Mouse (Mus musculus) midbrain, embryonic 15.5 days (tissue): Measurements from ENCODE around the gene Ralbp1. TPM values are rescaled to one million over a fixed set of nuclear protein-coding genes. Genes with fewer than 3 reads are reported as not detected.

Source experiments
- ATAC-seq: fragments of 200-750 bp; cut with Nextera tagmentation; replicated peaks from 2 replicates; pipeline ENCODE4 v1.8.0; 2017; ENCODE audit warnings: moderate TSS enrichment
- H3K27ac ChIP-seq: fragments of 300-500 bp; sonication (generic); 2 replicates; pipeline ENCODE4 v1.5.1; 2015; ENCODE audit warnings: mild to moderate bottlenecking, inconsistent platforms
- H3K27me3 ChIP-seq: fragments of 300-500 bp; sonication (generic); replicated peaks from 2 replicates; pipeline ENCODE4 v1.6.1; 2015; ENCODE audit warnings: inconsistent platforms
- H3K36me3 ChIP-seq: fragments of 300-500 bp; sonication (generic); replicated peaks from 2 replicates; pipeline ENCODE4 v1.6.1; 2015; ENCODE audit warnings: inconsistent platforms
- H3K4me1 ChIP-seq: fragments of 300-500 bp; sonication (generic); 2 replicates; pipeline ENCODE4 v1.6.1; 2015; ENCODE audit warnings: inconsistent platforms
- H3K4me2 ChIP-seq: fragments of 300-500 bp; sonication (generic); 2 replicates; pipeline ENCODE4 v1.6.1; 2015; ENCODE audit warnings: inconsistent platforms, mild to moderate bottlenecking, moderate library complexity
- H3K4me3 ChIP-seq: fragments of 300-500 bp; sonication (generic); 2 replicates; pipeline ENCODE4 v1.5.1; 2015; ENCODE audit warnings: mild to moderate bottlenecking, inconsistent platforms
- H3K9ac ChIP-seq: fragments of 300-500 bp; sonication (generic); 2 replicates; pipeline ENCODE4 v1.6.1; 2015; ENCODE audit warnings: mild to moderate bottlenecking, inconsistent platforms
- H3K9me3 ChIP-seq: fragments of 300-500 bp; sonication (generic); 2 replicates; pipeline ENCODE4 v1.6.1; 2016; ENCODE audit warnings: inconsistent platforms
- WGBS: fragments of 180-500 bp; shearing (Covaris S2); methylation state at CpG from one replicate; pipeline ENCODE4 v1.1.7; 2015; ENCODE audit warnings: mixed read lengths; 5-methylcytosine and 5-hydroxymethylcytosine counted together
- polyA plus RNA-seq: library from polyadenylated mRNA; unstranded; fragments of >200 nt; fragmentation: Nextera tagmentation; extraction: Ambion mirVana; gene quantifications from 2 replicates; pipeline ENCODE4 v1.2.1, GENCODE M21; 2015

Ralbp1 gene
- polyA plus RNA-seq, 1 experiment from 2014 or later = 57.6 TPM

- WGBS = 93% methylated on average over 2 of the region's 2 CpGs
- no peaks in the 10 kb centered on the region for H3K36me3 ChIP-seq
- no peaks in the 10 kb centered on the region for H3K27me3 ChIP-seq
- no peak overlapping the region for H3K27ac ChIP-seq
- no peak overlapping the region for H3K4me3 ChIP-seq
- no peaks in the 10 kb centered on the region for H3K9me3 ChIP-seq
- no peaks in the 10 kb centered on the region for H3K4me1 ChIP-seq
- no peak for ATAC-seq
- H3K4me2 ChIP-seq = no peak overlapping the region
- no peak overlapping the region for H3K9ac ChIP-seq
These were observed 26.6 kb upstream of the Ralbp1 start for GRCm38 (mm10) chr17:65912202-65912601.

GRCm38 (mm10) chr17:65911285-65912069 is 25.9 kb upstream of the Ralbp1 start:
- Histone ChIP-seq H3K4me3 (no peak overlapping the region), H3K27ac (no peak overlapping the region), H3K27me3 (no peaks in the 10 kb centered on the region), H3K9me3 (no peaks in the 10 kb centered on the region), H3K36me3 (no peaks in the 10 kb centered on the region), H3K4me2 (no peak overlapping the region), H3K4me1 (no peaks in the 10 kb centered on the region), H3K9ac (no peak overlapping the region)
- ATAC-seq = no peak
- WGBS = 86% methylated on average over 15 of the region's 15 CpGs

DNA sequence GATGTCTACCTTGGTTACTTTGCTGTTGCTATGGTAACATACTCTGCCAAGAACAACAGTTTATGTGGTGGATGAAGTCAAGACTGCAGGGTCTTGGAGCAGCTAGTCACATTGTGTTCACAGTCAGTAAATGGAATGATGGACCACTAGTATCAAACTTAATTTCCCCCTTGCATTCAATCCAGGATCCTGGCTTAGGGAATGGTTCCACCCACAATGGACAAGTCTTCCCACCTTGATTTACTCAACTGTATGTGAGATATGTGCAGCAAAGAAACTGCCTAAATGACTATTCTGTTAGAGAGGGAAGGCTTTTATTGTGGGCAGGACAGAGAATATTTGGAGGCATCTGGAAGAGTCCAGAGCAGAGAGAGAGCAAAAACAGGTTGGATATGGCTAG is 22.7 kb upstream of the Ralbp1 start:
- Histone ChIP-seq H3K9ac (no peak overlapping the region), H3K4me3 (no peak overlapping the region), H3K27me3 (no peaks in the 10 kb centered on the region), H3K9me3 (no peaks in the 10 kb centered on the region), H3K4me1 (no peaks in the 10 kb centered on the region), H3K36me3 (no peaks in the 10 kb centered on the region), H3K4me2 (no peak overlapping the region), H3K27ac (no peak overlapping the region)
- ATAC-seq = no peak

DNA sequence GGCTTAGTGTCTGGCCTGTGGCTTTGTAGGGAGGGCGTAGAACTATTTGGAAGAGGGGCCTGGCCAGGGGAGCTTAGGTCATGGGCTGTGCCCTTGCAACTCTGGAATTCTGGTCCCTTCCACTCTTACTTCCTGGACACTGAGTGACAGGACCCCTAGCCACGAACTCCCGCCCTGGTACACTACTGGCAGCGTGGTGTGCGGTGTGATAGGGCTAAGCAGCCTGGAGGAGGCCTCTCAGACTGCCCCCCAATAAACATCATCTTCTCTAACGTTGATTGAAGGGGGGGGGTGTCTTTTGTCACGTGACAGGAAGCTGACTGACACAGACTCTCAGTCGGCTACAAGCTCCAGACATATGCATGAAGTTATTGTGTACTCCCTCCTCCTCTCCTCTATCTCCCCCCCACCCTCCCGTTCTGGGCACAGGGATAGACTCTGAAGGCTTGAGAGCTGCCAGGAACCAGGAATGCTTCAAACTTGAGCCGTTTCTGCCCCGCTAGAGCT is 21.4 kb upstream of the Ralbp1 start:
- WGBS = 66% methylated on average over 11 of the region's 11 CpGs
- Histone ChIP-seq H3K36me3 (no peaks in the 10 kb centered on the region), H3K4me1 (no peaks in the 10 kb centered on the region), H3K27me3 (no peaks in the 10 kb centered on the region), H3K9ac (no peak overlapping the region), H3K9me3 (no peaks in the 10 kb centered on the region), H3K27ac (no peak overlapping the region), H3K4me3 (no peak overlapping the region), H3K4me2 (no peak overlapping the region)
- no peak for ATAC-seq

DNA sequence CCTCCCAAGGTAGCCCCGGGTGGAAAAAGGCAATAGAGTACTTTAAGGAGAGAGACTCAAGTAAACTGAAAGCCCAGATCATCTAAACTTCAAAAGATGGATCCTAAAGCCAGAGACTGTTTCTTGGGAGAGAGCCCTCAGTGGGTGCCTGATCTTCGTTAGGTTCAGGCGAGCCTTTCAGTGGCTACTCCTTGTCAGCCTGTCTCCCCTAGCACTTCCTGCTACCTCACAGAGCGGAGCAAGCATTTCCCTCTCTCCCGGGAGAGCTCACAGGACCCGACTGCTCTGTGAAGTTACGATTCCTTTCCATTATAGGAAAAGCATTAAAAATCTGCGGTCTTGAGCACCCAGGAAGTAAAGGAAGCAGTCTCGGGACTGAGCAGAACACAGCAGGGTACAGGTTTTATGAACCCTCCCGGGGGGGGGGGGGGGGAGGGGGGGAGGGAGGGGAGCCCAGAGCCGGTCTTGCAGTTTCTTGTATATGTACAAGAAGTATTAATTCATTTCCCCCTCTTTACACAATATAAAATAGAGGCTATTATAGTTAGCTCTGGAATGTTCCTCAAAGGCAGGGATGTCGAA is 20.8 kb upstream of the Ralbp1 start:
- H3K9ac ChIP-seq = no peak overlapping the region
- WGBS = 40% methylated on average over 12 of the region's 12 CpGs

GRCm38 (mm10) chr17:65905241-65905640 is 19.6 kb upstream of the Ralbp1 start:
- Histone ChIP-seq H3K4me2 (peak overlapping the region; percentile 21; the same call in 1 of the 2 replicates), H3K27ac (no peak overlapping the region), H3K4me1 (no peaks in the 10 kb centered on the region), H3K4me3 (no peak overlapping the region), H3K36me3 (no peaks in the 10 kb centered on the region), H3K9ac (no peak overlapping the region), H3K27me3 (no peaks in the 10 kb centered on the region), H3K9me3 (no peaks in the 10 kb centered on the region)
- WGBS = 53% methylated on average over 14 of the region's 14 CpGs
- no peak for ATAC-seq

More for the DNA sequence above, 20.8 kb upstream of the Ralbp1 start:
- no peaks in the 10 kb centered on the region for H3K9me3 ChIP-seq
- H3K36me3 ChIP-seq = no peaks in the 10 kb centered on the region
- H3K4me3 ChIP-seq = no peak overlapping the region
- H3K4me2 ChIP-seq = no peak overlapping the region
- H3K27ac ChIP-seq = no peak overlapping the region
- no peak for ATAC-seq
- H3K27me3 ChIP-seq = no peaks in the 10 kb centered on the region
- no peaks in the 10 kb centered on the region for H3K4me1 ChIP-seq

DNA sequence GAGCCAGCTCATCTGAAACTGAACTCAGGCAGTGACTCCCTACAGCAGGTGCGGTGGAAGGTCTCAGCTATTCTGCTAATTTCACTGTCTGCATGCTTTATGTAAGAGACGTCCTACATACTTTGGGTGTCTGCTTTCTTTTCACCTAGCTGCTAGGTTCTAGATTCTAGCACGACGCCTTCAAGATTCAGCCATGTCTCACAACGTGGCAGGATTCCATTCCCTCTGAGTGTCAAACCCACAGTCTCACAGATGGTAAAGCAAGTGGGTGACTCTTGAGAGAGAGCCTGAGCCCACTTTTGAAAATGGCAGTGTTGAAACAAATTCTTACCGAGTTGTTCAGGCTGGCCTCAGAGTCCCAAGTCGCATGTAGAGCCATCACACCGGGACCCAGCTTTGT is 18.2 kb upstream of the Ralbp1 start:
- Histone ChIP-seq H3K4me1 (no peaks in the 10 kb centered on the region), H3K27me3 (no peaks in the 10 kb centered on the region), H3K9me3 (no peaks in the 10 kb centered on the region), H3K27ac (no peak overlapping the region), H3K4me2 (no peak overlapping the region), H3K9ac (no peak overlapping the region), H3K36me3 (no peaks in the 10 kb centered on the region), H3K4me3 (no peak overlapping the region)
- no peak for ATAC-seq
- WGBS = 94% methylated on average over 8 of the region's 8 CpGs

DNA sequence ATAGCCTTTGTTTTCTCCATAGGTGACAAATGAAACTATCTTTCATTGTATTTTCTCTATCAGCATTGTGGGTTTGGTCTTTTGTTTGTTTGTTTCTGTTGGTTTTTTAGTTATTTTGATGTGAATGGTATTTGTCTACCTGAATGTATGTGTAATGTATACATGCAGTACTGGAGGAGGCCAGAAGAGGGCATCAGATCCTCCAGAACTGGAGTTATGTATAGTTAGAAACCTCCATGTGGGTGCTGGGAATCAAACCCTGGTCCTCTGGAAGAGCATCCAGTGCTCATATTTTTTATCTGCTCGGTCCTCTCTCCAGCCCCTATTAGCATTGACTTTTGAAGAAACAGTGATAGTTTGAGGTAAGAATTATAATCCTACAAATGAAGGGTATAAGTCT is 17.4 kb upstream of the Ralbp1 start:
- 97% methylated on average over 1 of the region's 1 CpGs for WGBS
- Histone ChIP-seq H3K27ac (no peak overlapping the region), H3K36me3 (no peaks in the 10 kb centered on the region), H3K9ac (no peak overlapping the region), H3K4me2 (no peak overlapping the region), H3K4me3 (no peak overlapping the region), H3K9me3 (no peaks in the 10 kb centered on the region), H3K27me3 (no peaks in the 10 kb centered on the region), H3K4me1 (no peaks in the 10 kb centered on the region)
- no peak for ATAC-seq

GRCm38 (mm10) chr17:65902281-65902680 is 16.7 kb upstream of the Ralbp1 start:
- no peaks in the 10 kb centered on the region for H3K4me1 ChIP-seq
- ATAC-seq = no peak
- no peak overlapping the region for H3K4me2 ChIP-seq
- H3K9me3 ChIP-seq = no peaks in the 10 kb centered on the region
- H3K27me3 ChIP-seq = no peaks in the 10 kb centered on the region
- H3K36me3 ChIP-seq = no peaks in the 10 kb centered on the region
- H3K27ac ChIP-seq = no peak overlapping the region
- WGBS = 87% methylated on average over 6 of the region's 6 CpGs
- H3K4me3 ChIP-seq = no peak overlapping the region
- H3K9ac ChIP-seq = no peak overlapping the region

GRCm38 (mm10) chr17:65896016-65896415 is 10.4 kb upstream of the Ralbp1 start:
- Histone ChIP-seq H3K27me3 (no peaks in the 10 kb centered on the region), H3K4me2 (no peak overlapping the region), H3K9me3 (no peaks in the 10 kb centered on the region), H3K4me1 (no peaks in the 10 kb centered on the region), H3K4me3 (no peak overlapping the region), H3K9ac (no peak overlapping the region), H3K36me3 (no peaks in the 10 kb centered on the region), H3K27ac (no peak overlapping the region)
- 72% methylated on average over 3 of the region's 3 CpGs for WGBS
- ATAC-seq = no peak

- H3K27me3 ChIP-seq = no peaks in the 10 kb centered on the region
- no peak for ATAC-seq
- no peak overlapping the region for H3K9ac ChIP-seq
- peaks cover 15% of the 10 kb centered on the region for H3K4me1 ChIP-seq
- 84% methylated on average over 5 of the region's 5 CpGs for WGBS
- no peak overlapping the region for H3K4me3 ChIP-seq
- no peak overlapping the region for H3K4me2 ChIP-seq
- no peak overlapping the region for H3K27ac ChIP-seq
- no peaks in the 10 kb centered on the region for H3K36me3 ChIP-seq
- no peaks in the 10 kb centered on the region for H3K9me3 ChIP-seq
These were observed 3.9 kb upstream of the Ralbp1 start for GRCm38 (mm10) chr17:65889476-65889875.

GRCm38 (mm10) chr17:65886571-65886970 is 973 bp upstream of the Ralbp1 start:
- peak overlapping the region; percentile 74 for H3K4me2 ChIP-seq
- ATAC-seq = no peak
- peak overlapping the region; percentile 72 for H3K4me3 ChIP-seq
- peaks cover 38% of the 10 kb centered on the region for H3K4me1 ChIP-seq
- peak overlapping the region; percentile 92 for H3K27ac ChIP-seq
- no peaks in the 10 kb centered on the region for H3K27me3 ChIP-seq
- no peaks in the 10 kb centered on the region for H3K36me3 ChIP-seq
- peak overlapping the region; percentile 51; the same call in 1 of the 2 replicates for H3K9ac ChIP-seq
- WGBS = 81% methylated on average over 9 of the region's 9 CpGs
- no peaks in the 10 kb centered on the region for H3K9me3 ChIP-seq

DNA sequence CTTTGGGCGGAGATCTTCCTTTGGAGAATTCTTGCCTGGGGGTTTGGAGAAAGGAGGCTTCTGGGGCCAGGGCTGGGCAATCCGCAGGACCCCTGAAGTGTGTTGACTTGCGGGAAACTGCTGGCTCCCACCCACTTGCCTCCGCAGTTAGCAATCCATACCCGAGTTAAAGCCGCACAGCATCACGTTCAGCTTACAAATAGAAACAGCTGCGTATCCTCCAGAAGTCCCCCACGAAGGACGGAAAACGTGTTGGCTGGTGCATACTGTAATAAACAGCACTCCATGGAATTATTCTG is 251 bp downstream of the Ralbp1 start:
- Histone ChIP-seq H3K27me3 (no peaks in the 10 kb centered on the region), H3K36me3 (no peaks in the 10 kb centered on the region), H3K4me1 (peaks cover 38% of the 10 kb centered on the region), H3K27ac (peak overlapping the region; percentile 92), H3K4me2 (peak overlapping the region; percentile 74), H3K9me3 (no peaks in the 10 kb centered on the region), H3K9ac (peak overlapping the region; percentile 51), H3K4me3 (peak overlapping the region; percentile 72)
- 0% methylated on average over 11 of the region's 11 CpGs for WGBS
- ATAC-seq = no peak
